Mouse (Mus musculus): Measurements from ENCODE around the gene BC048403.

DNA sequence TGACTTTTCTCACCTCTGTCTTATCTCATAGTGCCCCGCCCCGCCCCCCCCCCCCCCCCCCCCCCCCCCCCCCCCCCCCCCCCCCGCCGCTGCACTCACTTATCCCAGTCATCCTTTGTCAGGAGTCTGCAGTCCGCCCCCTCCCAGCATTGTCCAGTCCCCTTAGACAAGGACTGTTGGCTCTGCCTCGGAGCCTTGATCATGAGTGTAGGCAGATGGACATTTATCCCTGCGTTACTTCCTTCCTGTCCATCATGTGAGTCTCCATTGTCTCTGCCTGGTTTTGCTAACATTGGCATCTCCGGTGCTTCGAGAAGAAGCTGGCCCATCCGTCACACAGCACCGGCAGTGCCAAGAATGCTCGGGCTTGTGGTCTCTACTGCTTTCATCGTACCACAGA, 23.5 kb downstream of the BC048403 start:
- no peak for TF ChIP-seq CTCF (IDR thresholded peaks at IDR 0.05; ENCODE audit: extremely low read depth, insufficient read depth, low read length)
- TF ChIP-seq POLR2A (IDR thresholded peaks at IDR 0.05; ENCODE audit: extremely low read depth, insufficient read depth, low read length): no peak
